Mouse (Mus musculus) kidney, adult 11 months (tissue): ENCODE measurements around the gene Arhgef10l.

ENCODE experiments used
- DNase-seq: peaks from one replicate; pipeline ENCODE4 v3.0.0; 2022

Gene Arhgef10l

GRCm38 (mm10) chr4:140630136-140630535 is 35.7 kb downstream of the Arhgef10l start:
- no peak for DNase-seq

- no peak for DNase-seq
Measured at GRCm38 (mm10) chr4:140628971-140629370, 36.8 kb downstream of the Arhgef10l start.

GRCm38 (mm10) chr4:140628412-140628943 is 37.3 kb downstream of the Arhgef10l start:
- DNase-seq: no peak

GRCm38 (mm10) chr4:140625651-140626525 is 39.9 kb downstream of the Arhgef10l start:
- DNase-seq: no peak

GRCm38 (mm10) chr4:140624468-140625176 is 41.2 kb downstream of the Arhgef10l start:
- peak; percentile 60 for DNase-seq

- peak; percentile 70 for DNase-seq
Measured at GRCm38 (mm10) chr4:140624087-140624467, 41.7 kb downstream of the Arhgef10l start.

- DNase-seq: no peak
Measured at GRCm38 (mm10) chr4:140622819-140623218, 43.0 kb downstream of the Arhgef10l start.

- peak; percentile 82 for DNase-seq
Measured at GRCm38 (mm10) chr4:140620496-140620895, 45.3 kb downstream of the Arhgef10l start.

GRCm38 (mm10) chr4:140617391-140618385 is 48.1 kb downstream of the Arhgef10l start:
- DNase-seq: peak; percentile 85

- DNase-seq: peak; percentile 69
Measured at GRCm38 (mm10) chr4:140616894-140617293, 48.9 kb downstream of the Arhgef10l start.

- peak; percentile 50 for DNase-seq
Measured at GRCm38 (mm10) chr4:140616196-140616595, 49.6 kb downstream of the Arhgef10l start.

- no peak for DNase-seq
Measured at GRCm38 (mm10) chr4:140615771-140616170, 50.0 kb downstream of the Arhgef10l start.

- DNase-seq: no peak
Measured at GRCm38 (mm10) chr4:140614553-140614952, 51.3 kb downstream of the Arhgef10l start.

GRCm38 (mm10) chr4:140614145-140614544 is 51.7 kb downstream of the Arhgef10l start:
- no peak for DNase-seq

GRCm38 (mm10) chr4:140610841-140611609 is 54.8 kb downstream of the Arhgef10l start:
- no peak for DNase-seq

- DNase-seq: no peak
Measured at GRCm38 (mm10) chr4:140608228-140608720, 57.5 kb downstream of the Arhgef10l start.

- no peak for DNase-seq
Measured at GRCm38 (mm10) chr4:140606779-140607178, 59.0 kb downstream of the Arhgef10l start.

- no peak for DNase-seq
Measured at GRCm38 (mm10) chr4:140606197-140606596, 59.6 kb downstream of the Arhgef10l start.

GRCm38 (mm10) chr4:140605790-140606189 is 60.0 kb downstream of the Arhgef10l start:
- DNase-seq: no peak

GRCm38 (mm10) chr4:140605247-140605646 is 60.6 kb downstream of the Arhgef10l start:
- DNase-seq: no peak

- no peak for DNase-seq
Measured at GRCm38 (mm10) chr4:140604541-140604940, 61.3 kb downstream of the Arhgef10l start.
